Mouse (Mus musculus) hindbrain, postnatal 0 days (tissue): Measurements from ENCODE around the gene Cdk4. TPM values are rescaled to one million over a fixed set of nuclear protein-coding genes. Genes with fewer than 3 reads are reported as not detected.

Experiments
- ATAC-seq: fragments of 200-750 bp; cut with Nextera tagmentation; 2 replicates; pipeline ENCODE4 v1.8.0; 2017; ENCODE audit warnings: mild to moderate bottlenecking, moderate TSS enrichment, moderate library complexity
- DNase-seq: peaks from one replicate; pipeline ENCODE4 v3.0.0-alpha.2; 2015; ENCODE audit warnings: low spot score
- H3K27ac ChIP-seq: fragments of 300-500 bp; sonication (generic); 2 replicates; pipeline ENCODE4 v1.5.1; 2014; ENCODE audit warnings: mild to moderate bottlenecking
- H3K27me3 ChIP-seq: fragments of 300-500 bp; sonication (generic); 2 replicates; pipeline ENCODE4 v1.6.1; 2014; ENCODE audit warnings: low read length, mixed read lengths; ENCODE audit not compliant: insufficient read depth
- H3K36me3 ChIP-seq: fragments of 300-500 bp; sonication (generic); 2 replicates; pipeline ENCODE4 v1.6.1; 2014; ENCODE audit warnings: low read length, mixed read lengths; ENCODE audit not compliant: insufficient read depth
- H3K4me1 ChIP-seq: fragments of 300-500 bp; sonication (generic); 2 replicates; pipeline ENCODE4 v1.6.1; 2014; ENCODE audit warnings: antibody characterized with exemption, low read length, mixed read lengths; ENCODE audit not compliant: insufficient read depth
- H3K4me2 ChIP-seq: fragments of 300-500 bp; sonication (generic); 2 replicates; pipeline ENCODE4 v1.6.1; 2014; ENCODE audit warnings: low read depth, mild to moderate bottlenecking, low read length, moderate library complexity, mixed read lengths
- H3K4me3 ChIP-seq: fragments of 300-500 bp; sonication (generic); 2 replicates; pipeline ENCODE4 v1.5.1; 2014; ENCODE audit warnings: low read length
- H3K9ac ChIP-seq: fragments of 300-500 bp; sonication (generic); replicated peaks from 2 replicates; pipeline ENCODE4 v1.6.1; 2014; ENCODE audit warnings: mild to moderate bottlenecking, low read length, moderate library complexity, mixed read lengths
- H3K9me3 ChIP-seq: fragments of 300-500 bp; sonication (generic); 2 replicates; pipeline ENCODE4 v1.6.1; 2016; ENCODE audit warnings: low read length, mixed read lengths
- CTCF ChIP-seq: IDR thresholded peaks from 2 replicates; pipeline ENCODE4 v1.5.1; 2016; ENCODE audit warnings: antibody characterized with exemption, control low read depth, low read depth
- WGBS: fragments of 180-500 bp; shearing (Covaris S2); extraction: QIAGEN DNeasy Blood & Tissue Kit; methylation state at CpG from one replicate; pipeline ENCODE4 v1.1.7; 2014; 5-methylcytosine and 5-hydroxymethylcytosine counted together
- polyA plus RNA-seq: library from polyadenylated mRNA; unstranded; fragments of >200 nt; fragmentation: Nextera tagmentation; extraction: Ambion mirVana; gene quantifications from 2 replicates; pipeline ENCODE4 v1.2.1, GENCODE M21; 2015
- total RNA-seq: library from RNA; depleted of rRNA; stranded (reverse); fragments of >200 nt; gene quantifications from 2 replicates; pipeline ENCODE4 v1.2.3, GENCODE M21; 2014

The Cdk4 gene
- total and polyA plus RNA-seq, 2 experiments from 2014 or later: 519 to 524 TPM

- no peaks in the 10 kb centered on the region for H3K27me3 ChIP-seq
- 0 out of 2 replicates have a peak, but pooled peaks cover 3% of the 10 kb centered on the region for H3K36me3 ChIP-seq
- H3K4me2 ChIP-seq: peak overlapping the region; percentile 87
- no peaks in the 10 kb centered on the region for H3K9me3 ChIP-seq
- under 1% methylated on average over 31 of the region's 49 CpGs for WGBS
- no peak for TF ChIP-seq CTCF
- peak; percentile 92 for DNase-seq
- peak; percentile 77 for ATAC-seq
- peaks cover 20% of the 10 kb centered on the region for H3K4me1 ChIP-seq
- H3K4me3 ChIP-seq: peak overlapping the region; percentile 72
- peak overlapping the region; percentile 87 for H3K27ac ChIP-seq
- peak overlapping the region; percentile 87 for H3K9ac ChIP-seq
Measured at GRCm38 (mm10) chr10:127078677-127079575, 15.6 kb downstream of the Cdk4 start.

GRCm38 (mm10) chr10:127079665-127080391 lies 16.5 kb downstream of the Cdk4 start:
- H3K4me2 ChIP-seq: peak overlapping the region; percentile 87
- peak overlapping the region; percentile 72 for H3K4me3 ChIP-seq
- 0 out of 2 replicates have a peak, but pooled peaks have one; percentile 4 for ATAC-seq
- peaks cover 20% of the 10 kb centered on the region for H3K4me1 ChIP-seq
- WGBS: 1% methylated on average over 69 of the region's 70 CpGs
- peak overlapping the region; percentile 87 for H3K9ac ChIP-seq
- TF ChIP-seq CTCF: peak; percentile 32
- DNase-seq: peak; percentile 71
- H3K27ac ChIP-seq: peak overlapping the region; percentile 87
- H3K9me3 ChIP-seq: no peaks in the 10 kb centered on the region
- no peaks in the 10 kb centered on the region for H3K27me3 ChIP-seq
- H3K36me3 ChIP-seq: 0 out of 2 replicates have a peak, but pooled peaks cover 11% of the 10 kb centered on the region

GRCm38 (mm10) chr10:127080901-127081780 lies 17.8 kb downstream of the Cdk4 start:
- 2% methylated on average over 48 of the region's 48 CpGs for WGBS
- Histone ChIP-seq H3K4me3 (peak overlapping the region; percentile 72), H3K9ac (peak overlapping the region; percentile 87), H3K4me1 (peaks cover 20% of the 10 kb centered on the region), H3K27ac (peak overlapping the region; percentile 22; the same call in 1 of the 2 replicates), H3K36me3 (0 out of 2 replicates have a peak, but pooled peaks cover 13% of the 10 kb centered on the region), H3K27me3 (no peaks in the 10 kb centered on the region), H3K4me2 (peak overlapping the region; percentile 87), H3K9me3 (no peaks in the 10 kb centered on the region)
- no peak for ATAC-seq
- peak; percentile 34 for DNase-seq
- TF ChIP-seq CTCF: peak; percentile 29

GRCm38 (mm10) chr10:127081996-127082620 lies 18.8 kb downstream of the Cdk4 start:
- H3K27me3 ChIP-seq: no peaks in the 10 kb centered on the region
- no peak overlapping the region for H3K27ac ChIP-seq
- ATAC-seq (0 out of 2 replicates have a peak, but pooled peaks have one; percentile 10), DNase-seq (peak; percentile 69)
- H3K4me1 ChIP-seq: peaks cover 20% of the 10 kb centered on the region
- WGBS: 21% methylated on average over 8 of the region's 8 CpGs
- H3K9me3 ChIP-seq: no peaks in the 10 kb centered on the region
- 0 out of 2 replicates have a peak, but pooled peaks cover 13% of the 10 kb centered on the region for H3K36me3 ChIP-seq
- no peak for TF ChIP-seq CTCF
- H3K4me2 ChIP-seq: peak overlapping the region; percentile 87
- peak overlapping the region; percentile 72 for H3K4me3 ChIP-seq
- H3K9ac ChIP-seq: peak overlapping the region; percentile 87

- no peak overlapping the region for H3K4me3 ChIP-seq
- H3K27me3 ChIP-seq: no peaks in the 10 kb centered on the region
- peaks cover 16% of the 10 kb centered on the region for H3K4me1 ChIP-seq
- no peak for DNase-seq
- no peak overlapping the region for H3K27ac ChIP-seq
- H3K9ac ChIP-seq: no peak overlapping the region
- no peak for ATAC-seq
- no peak overlapping the region for H3K4me2 ChIP-seq
- 35% methylated on average over 8 of the region's 8 CpGs for WGBS
- H3K36me3 ChIP-seq: peaks cover 23% of the 10 kb centered on the region; the same call in 1 of the 2 replicates
- TF ChIP-seq CTCF: no peak
- H3K9me3 ChIP-seq: no peaks in the 10 kb centered on the region
Measured at GRCm38 (mm10) chr10:127083292-127083914, 20.1 kb downstream of the Cdk4 start.
